Mouse (Mus musculus) heart, postnatal 14 days (tissue): ENCODE results near the gene Gcc2. TPM values are rescaled to one million over a fixed set of nuclear protein-coding genes. Genes with fewer than 3 reads are reported as not detected.

ENCODE experiments used
- total RNA-seq, 2 experiments: library from RNA; stranded (reverse); gene quantifications; 2 replicates each; pipeline ENCODE4 v1.2.3; 2021

Gene Gcc2
- total RNA-seq, 2 experiments from 2014 or later: 23.2 to 27.2 TPM

Other genes starting within 250 kb of the Gcc2 start
- not detected for gene AW822073, start 30.6 kb upstream of the Gcc2 start, total RNA-seq
- not detected for gene Duxf3, start 22.8 kb upstream of the Gcc2 start, total RNA-seq
- gene Gm4981, start 18.8 kb upstream of the Gcc2 start, total RNA-seq: not detected
- gene Lims1, start 68.0 kb downstream of the Gcc2 start, total RNA-seq: 100 to 1,000 TPM; 166 to 183 TPM
- gene Ranbp2, start 191.4 kb downstream of the Gcc2 start, total RNA-seq: 10 to 100 TPM; 52.6 to 54.4 TPM
- gene Ccdc138, start 242.5 kb downstream of the Gcc2 start, total RNA-seq: 1 to 10 TPM; 1.1 TPM